Mouse (Mus musculus) left cerebral cortex, adult 2 months (tissue): ENCODE measurements at regions not wholly inside any gene's neighbourhood (a gene's known extent, or its start where the extent isn't known, plus 50 kb on each side); places are given as distances from the start of the nearest gene placed in this dataset.

Experiments used
- DNase-seq, 2 experiments: peaks; one replicate each; pipeline ENCODE4 v3.0.0; 2021 to 2022; ENCODE audit warnings: low spot score in 2 of 2, mixed read lengths in 1 of 2; ENCODE audit errors: extremely low spot score in 1 of 2
- H3K27ac ChIP-seq: fragments of 200-600 bp; 2 replicates; pipeline ENCODE4 v1.8.1; 2022
- H3K4me3 ChIP-seq: fragments of 200-600 bp; 2 replicates; pipeline ENCODE4 v1.8.1; 2022
- CTCF ChIP-seq: fragments of 200-600 bp; IDR thresholded peaks from 2 replicates; pipeline ENCODE4 v1.8.1; 2022; ENCODE audit warnings: antibody characterized with exemption, mild to moderate bottlenecking, moderate library complexity
- intact Hi-C: fragments of 180-260 bp; cut with DNase I; formaldehyde crosslinking; loops from one replicate; pipeline ENCODE4 v1.15.1; 2025

DNA sequence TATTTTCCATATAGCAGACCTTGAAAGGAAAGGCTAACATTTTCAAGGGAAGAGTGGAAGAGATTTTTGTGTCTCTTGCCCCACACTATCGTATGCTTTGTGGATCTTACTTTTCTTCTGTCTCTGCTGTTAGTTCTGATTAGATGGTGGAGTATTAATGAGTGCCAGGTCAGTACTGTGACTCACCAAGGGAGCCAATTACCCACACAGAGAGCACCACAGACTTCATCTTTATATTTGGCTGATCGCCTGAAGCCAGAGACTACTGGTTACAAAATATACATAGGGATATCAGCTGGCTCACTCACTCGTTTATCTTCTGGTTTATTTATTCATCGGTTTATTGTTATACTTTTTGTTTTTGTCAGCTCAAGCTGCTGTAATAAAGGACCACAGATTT is 381.5 kb downstream of the Brinp2 start:
- no peak for TF ChIP-seq CTCF
- H3K27ac ChIP-seq: no peak overlapping the region
- no peak for DNase-seq
- intact Hi-C loops: no loop called here
- no peak overlapping the region for H3K4me3 ChIP-seq

GRCm38 (mm10) chr1:158019161-158019560 is 337.0 kb downstream of the Brinp2 start:
- intact Hi-C loops: no loop called here
- no peak for DNase-seq
- Histone ChIP-seq H3K27ac (no peak overlapping the region), H3K4me3 (no peak overlapping the region)
- no peak for TF ChIP-seq CTCF

DNA sequence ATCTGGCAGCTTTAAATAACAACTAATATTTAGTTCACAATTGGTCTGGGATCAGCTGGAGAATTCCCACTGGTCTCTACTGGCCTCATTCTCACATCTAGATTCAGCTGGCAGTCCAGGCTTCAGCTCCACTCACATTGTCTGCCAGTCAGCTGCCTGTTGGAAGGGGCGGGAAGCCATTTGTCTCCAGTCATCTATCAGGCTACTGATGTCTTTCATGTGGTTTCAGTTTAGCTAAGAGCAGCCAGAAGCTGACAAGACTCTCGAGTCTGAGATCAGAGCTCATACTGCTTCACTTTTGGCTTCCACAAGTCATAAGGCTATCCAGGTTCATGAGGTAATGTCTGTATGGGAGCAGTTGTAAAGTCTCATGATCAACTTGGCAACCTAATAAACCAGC is 316.4 kb downstream of the Brinp2 start:
- intact Hi-C loops: no loop called here
- no peak for TF ChIP-seq CTCF
- Histone ChIP-seq H3K4me3 (no peak overlapping the region), H3K27ac (no peak overlapping the region)
- no peak for DNase-seq

GRCm38 (mm10) chr1:158040334-158040733 is 315.8 kb downstream of the Brinp2 start:
- no peak for DNase-seq
- intact Hi-C loops: no loop called here
- Histone ChIP-seq H3K4me3 (no peak overlapping the region), H3K27ac (no peak overlapping the region)
- no peak for TF ChIP-seq CTCF

DNA sequence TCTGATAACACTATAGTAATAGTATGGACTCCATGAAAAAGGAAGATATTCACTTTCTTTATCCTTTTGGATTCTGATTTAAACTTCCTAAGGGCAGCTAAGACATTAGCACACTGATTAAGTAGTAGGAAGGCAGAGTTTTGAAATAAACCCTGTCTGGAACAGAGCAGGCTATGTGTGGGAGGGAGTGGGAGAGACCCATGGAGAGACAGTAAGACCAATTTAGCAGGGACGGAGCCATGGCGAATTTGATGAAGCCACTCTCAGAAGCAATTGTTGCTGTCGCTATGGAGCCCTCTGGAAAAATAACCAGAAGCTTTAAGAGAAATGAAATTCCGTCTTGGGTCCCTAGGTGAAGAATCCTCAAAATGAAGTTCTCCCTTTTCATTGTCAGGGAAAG is 303.5 kb downstream of the Brinp2 start:
- peak in 1 of 2 experiments; percentile 10 for DNase-seq
- no peak overlapping the region for H3K4me3 ChIP-seq
- intact Hi-C loops: loop anchor here (10.0 kb wide), 1 partner anchor 192 kb away; no protein-coding TSS in a partner anchor
- TF ChIP-seq CTCF: no peak
- H3K27ac ChIP-seq: no peak overlapping the region

DNA sequence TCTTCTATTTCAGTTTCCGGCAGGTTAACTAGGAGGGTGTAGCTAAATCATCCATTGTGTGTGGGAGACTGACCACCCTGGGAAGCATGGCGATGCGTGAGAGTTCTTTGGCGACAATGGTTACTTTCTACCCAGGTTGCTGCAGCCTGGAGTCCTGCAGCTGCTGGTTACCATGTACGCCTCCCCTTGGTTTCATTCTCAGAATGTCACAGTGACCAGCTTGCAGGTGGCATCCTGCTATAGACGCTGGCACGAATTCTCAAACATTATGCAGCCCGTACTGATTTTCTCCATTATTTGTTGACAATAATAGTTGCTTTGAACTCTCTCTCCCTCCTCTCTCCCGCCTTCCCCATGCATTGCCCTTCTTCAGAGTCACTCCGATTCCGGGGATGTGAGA is 301.2 kb downstream of the Brinp2 start:
- no peak for DNase-seq
- intact Hi-C loops: loop anchor here (10.0 kb wide), 1 partner anchor 190 kb away; no protein-coding TSS in a partner anchor
- Histone ChIP-seq H3K4me3 (0 out of 2 replicates have a peak overlapping the region, but pooled peaks have one; percentile 16), H3K27ac (no peak overlapping the region)
- no peak for TF ChIP-seq CTCF

- intact Hi-C loops: loop anchor here (10.0 kb wide), 1 partner anchor 188 kb away; no protein-coding TSS in a partner anchor
- peak; percentile 31 for TF ChIP-seq CTCF
- Histone ChIP-seq H3K4me3 (no peak overlapping the region), H3K27ac (no peak overlapping the region)
- DNase-seq: no peak
Observed at GRCm38 (mm10) chr1:158056994-158057630, 299.0 kb downstream of the Brinp2 start.

DNA sequence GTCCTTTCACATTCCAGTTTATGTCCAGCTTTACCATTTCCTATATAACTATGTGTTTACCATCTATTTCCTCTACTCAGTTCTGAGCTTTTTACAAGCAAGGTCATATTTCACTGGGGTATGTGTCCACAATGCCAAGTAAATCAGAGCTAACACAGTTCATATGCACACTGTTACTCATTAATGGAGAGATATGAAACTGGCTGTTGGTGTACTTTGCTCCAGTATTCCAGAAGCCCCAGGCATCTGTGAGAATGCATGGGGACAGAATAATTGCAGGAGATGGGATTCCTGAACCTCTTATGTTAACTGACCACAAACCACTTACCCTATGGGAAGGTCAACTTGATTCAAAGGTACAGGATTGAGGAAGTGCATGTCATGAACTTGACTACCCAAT is 298.3 kb downstream of the Brinp2 start:
- intact Hi-C loops: loop anchor here (10.0 kb wide), 1 partner anchor 187 kb away; no protein-coding TSS in a partner anchor
- H3K27ac ChIP-seq: no peak overlapping the region
- H3K4me3 ChIP-seq: no peak overlapping the region
- DNase-seq: no peak
- TF ChIP-seq CTCF: no peak

DNA sequence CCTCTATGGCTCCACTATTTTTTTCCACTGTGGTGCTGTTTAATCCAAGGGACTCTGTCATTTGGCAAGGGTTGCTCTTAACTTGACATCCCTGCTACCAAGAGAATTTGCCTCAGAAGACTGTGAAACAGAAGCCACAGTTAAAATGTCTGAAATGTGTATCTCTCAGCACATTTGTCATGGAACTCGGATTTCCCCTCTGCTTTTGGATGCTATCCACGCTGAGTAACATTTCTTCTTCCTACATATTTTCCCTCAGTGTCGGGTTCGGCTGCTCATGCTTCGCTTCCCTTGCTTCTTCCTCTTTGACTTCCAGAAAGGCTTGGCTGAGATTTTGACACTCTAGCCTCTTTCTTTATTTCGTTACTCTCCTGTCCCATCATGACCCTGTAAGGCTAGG is 294.1 kb downstream of the Brinp2 start:
- no peak for TF ChIP-seq CTCF

DNA sequence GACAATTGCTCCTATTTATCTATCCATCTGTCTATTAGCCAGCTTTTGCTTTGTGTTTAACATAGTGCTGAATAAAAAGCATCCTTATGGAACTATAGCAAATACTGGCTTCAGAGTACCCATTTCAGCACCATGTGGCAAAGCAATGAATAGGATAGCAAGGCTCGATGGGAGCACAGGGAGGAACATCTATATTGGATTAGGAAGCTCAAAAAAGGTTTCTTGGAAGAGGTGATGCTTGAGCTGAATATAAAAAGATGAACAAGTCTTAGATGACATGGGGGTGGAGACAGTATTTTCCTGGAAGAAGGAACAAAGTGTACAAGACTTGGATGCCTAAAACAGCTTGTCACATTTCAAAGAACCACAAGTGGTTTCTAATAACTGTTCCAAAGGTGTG is 273.9 kb downstream of the Brinp2 start:
- DNase-seq: no peak
- intact Hi-C loops: no loop called here
- TF ChIP-seq CTCF: no peak
- no peak overlapping the region for H3K4me3 ChIP-seq
- H3K27ac ChIP-seq: no peak overlapping the region

More for the DNA sequence above, 294.1 kb downstream of the Brinp2 start:
- no peak overlapping the region for H3K4me3 ChIP-seq
- intact Hi-C loops: no loop called here
- no peak overlapping the region for H3K27ac ChIP-seq
- no peak for DNase-seq

DNA sequence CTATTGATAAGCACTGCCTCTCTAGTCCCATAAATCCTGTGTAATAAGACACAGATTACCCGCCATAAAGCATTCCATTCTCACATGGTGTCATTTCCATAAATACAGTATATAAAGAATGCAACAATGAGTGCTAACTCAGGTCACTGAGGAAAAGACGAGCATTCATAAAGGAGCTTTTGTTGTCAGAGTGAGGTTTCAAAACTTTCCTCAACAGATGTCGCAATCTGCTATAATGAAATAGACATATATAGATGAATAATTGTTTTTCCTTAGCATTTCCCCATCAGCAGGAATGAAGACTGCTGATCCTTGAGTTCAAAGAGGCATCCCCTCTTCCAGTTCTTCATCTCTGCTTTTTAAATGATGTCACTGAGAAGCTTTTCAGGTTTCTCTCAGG is 270.3 kb downstream of the Brinp2 start:
- intact Hi-C loops: no loop called here
- no peak for TF ChIP-seq CTCF

GRCm38 (mm10) chr1:158097500-158097899 is 258.6 kb downstream of the Brinp2 start:
- no peak overlapping the region for H3K27ac ChIP-seq
- no peak overlapping the region for H3K4me3 ChIP-seq
- TF ChIP-seq CTCF: no peak
- intact Hi-C loops: no loop called here
- no peak for DNase-seq

More for the DNA sequence above, 270.3 kb downstream of the Brinp2 start:
- no peak for DNase-seq
- Histone ChIP-seq H3K27ac (no peak overlapping the region), H3K4me3 (no peak overlapping the region)

DNA sequence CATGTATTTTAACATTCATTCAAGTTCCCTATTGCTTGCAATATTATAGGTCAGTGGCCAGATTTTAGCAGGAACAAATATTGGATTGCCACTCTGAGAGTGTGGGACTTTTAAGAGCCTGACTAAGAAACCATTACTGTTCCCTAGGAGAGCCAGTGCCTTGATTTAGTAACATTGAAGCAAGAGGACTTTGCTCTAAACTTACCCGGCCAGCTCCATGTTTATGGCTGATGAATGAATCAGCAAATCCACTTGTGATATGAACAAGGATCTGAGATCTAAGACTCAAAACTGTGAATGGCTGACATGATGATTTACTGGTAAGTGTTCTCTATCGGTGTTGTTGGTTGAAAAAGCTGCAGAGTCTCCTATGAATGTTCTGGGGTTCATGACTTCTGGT is 236.4 kb downstream of the Brinp2 start:
- no peak for TF ChIP-seq CTCF
- no peak overlapping the region for H3K4me3 ChIP-seq
- DNase-seq: no peak
- H3K27ac ChIP-seq: no peak overlapping the region
- intact Hi-C loops: no loop called here
